Mouse (Mus musculus) small intestine, adult 2 months (tissue): ENCODE data around the gene Sema3c.

Experiments used
- CTCF ChIP-seq: fragments of 200-500 bp; IDR thresholded peaks from 2 replicates; pipeline ENCODE4 v1.5.1; 2012; ENCODE audit warnings: low read depth, mild to moderate bottlenecking, control low read depth, inconsistent platforms, low read length, moderate library complexity, mixed read lengths; ENCODE audit not compliant: insufficient replicate concordance, insufficient read length; ENCODE audit errors: extremely low read depth
- POLR2A ChIP-seq: fragments of 200-500 bp; IDR thresholded peaks from 2 replicates; pipeline ENCODE4 v1.6.1; 2012; ENCODE audit warnings: low read depth, mild to moderate bottlenecking, control low read depth, inconsistent platforms, low read length, moderate library complexity

- TF ChIP-seq CTCF (no peak), POLR2A (no peak)
Observed at GRCm38 (mm10) chr5:17647643-17648226, 73.7 kb downstream of the Sema3c start.
